In the genomic region with DNA sequence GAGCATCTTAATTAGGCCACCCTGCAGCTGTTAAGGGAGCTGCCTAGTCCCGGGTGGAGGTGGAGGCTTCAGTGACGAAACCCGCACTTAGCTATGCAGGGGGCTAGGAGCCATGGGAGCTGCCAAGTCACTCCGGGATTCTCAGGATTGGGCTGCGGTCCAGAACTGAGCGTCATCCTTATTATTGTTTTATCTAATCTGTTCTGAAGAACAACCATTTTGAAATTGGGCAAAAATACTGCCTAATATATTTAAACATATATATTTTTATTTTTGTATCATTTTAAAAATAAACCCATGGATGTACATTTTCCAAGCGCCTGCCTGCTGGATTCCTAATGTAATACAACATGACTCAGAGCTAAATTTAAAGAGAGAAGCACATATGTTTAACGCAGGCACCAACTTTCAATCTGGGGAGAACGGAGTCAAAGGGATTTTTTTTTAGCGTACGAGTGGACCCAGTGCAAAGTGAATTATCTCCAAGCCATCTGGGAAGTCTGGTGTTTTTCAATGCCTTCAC, we compare ENCODE assay signal across 9 mouse cellular contexts. TPM values are rescaled to one million over a fixed set of nuclear protein-coding genes. Genes with fewer than 3 reads are reported as not detected.
DNase-seq lines count a peak whose midpoint lies in the region.
"Had no signal": no experiment of that assay in that cellular context is flagged by ENCODE, and none has a peak within 500 bp of the region (broad histone marks: within the 10 kb centered on the region; RNA-seq: fewer than 3 reads in every experiment).

No protein-coding gene starts in this region.

- intact Hi-C loops in left cerebral cortex, postnatal 25 days (cut with DNase I): loop anchor here (1.0 to 2.0 kb wide), 3 partner anchors 65 to 80 kb away; partner anchors contain the start of gene Ntng2

- peak; percentile 3 for DNase-seq in cerebellum, adult 11 months
- no peak for DNase-seq in cerebellum, adult 9-10 months
- peak; percentile 81 for DNase-seq in MN1 (ENCODE audit: low spot score)
- peak; percentile 52 for DNase-seq in layer of hippocampus, adult 11-12 months (ENCODE audit: low spot score)
- DNase-seq in left cerebral cortex, postnatal 25 days (ENCODE audit: low spot score in 2 of 2): peak; percentile 52 to 94
- no peak for DNase-seq in spleen, postnatal 4 days (ENCODE audit: low spot score in 2 of 2)
- no peak for DNase-seq in thymus, postnatal 10 days (ENCODE audit: low spot score in 2 of 2)
- no peak for DNase-seq in adrenal gland, adult (ENCODE audit: inconsistent age in 2 of 2, low spot score in 1 of 2)
- DNase-seq: lung, postnatal 36 days had no signal

RNA-seq across cellular contexts. Expression of gene Med27, which starts 26.3 kb away (rescaled TPM):
- 10 to 100 TPM; 38.0 to 38.2 TPM for total RNA-seq in left cerebral cortex, postnatal 25 days (2021)

Comparison
In these comparisons a context has a peak if more than half of its experiments do, and no peak if none do; other contexts are left out.
1. DNase-seq: peak in cerebellum, adult 11 months (single experiment), MN1 (single experiment), layer of hippocampus, adult 11-12 months (single experiment) and left cerebral cortex, postnatal 25 days (2 of 2); none in cerebellum, adult 9-10 months (single experiment), spleen, postnatal 4 days (0 of 2), thymus, postnatal 10 days (0 of 2) and adrenal gland, adult (0 of 2).